Mouse (Mus musculus) embryo, embryonic 11 days (tissue): Measurements from ENCODE around the gene Ctsd.
"Not testable (repeated sequence)": the region's sequence is repeated elsewhere in the genome, so short reads cannot be mapped to it uniquely, and the experiment has no call there.

Experiments
- DNase-seq: peaks from one replicate; pipeline ENCODE4 v3.0.0-alpha.2; 2015

The Ctsd gene

GRCm38 (mm10) chr7:142373039-142373438, 14.8 kb downstream of the Ctsd start:
- DNase-seq: no peak

GRCm38 (mm10) chr7:142371768-142372661, 15.8 kb downstream of the Ctsd start:
- DNase-seq: peak; percentile 39

GRCm38 (mm10) chr7:142371398-142371767, 16.5 kb downstream of the Ctsd start:
- no peak for DNase-seq

GRCm38 (mm10) chr7:142370937-142371336, 16.9 kb downstream of the Ctsd start:
- no peak for DNase-seq

- no peak for DNase-seq
Measured at GRCm38 (mm10) chr7:142369820-142370219, 18.0 kb downstream of the Ctsd start.

GRCm38 (mm10) chr7:142368856-142369255, 19.0 kb downstream of the Ctsd start:
- DNase-seq: no peak

DNA sequence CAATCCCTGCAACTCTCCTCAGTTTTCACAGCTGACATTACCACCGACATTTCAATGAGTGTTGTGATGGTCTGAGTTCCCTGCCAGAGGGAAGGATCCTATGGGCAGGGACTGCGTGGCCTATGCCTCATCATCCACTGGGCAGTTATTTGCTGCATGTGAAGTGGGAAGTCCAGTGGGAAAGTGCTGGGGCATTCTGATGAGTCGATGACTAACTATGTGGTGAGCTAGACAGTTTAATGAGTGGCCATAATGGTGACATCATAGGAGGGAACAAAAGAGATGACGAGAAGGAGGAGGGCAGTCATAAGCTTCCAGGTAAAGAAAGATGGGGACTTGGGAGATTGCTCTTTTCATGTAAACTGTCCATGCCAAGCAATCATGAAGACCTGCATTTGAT, 24.7 kb downstream of the Ctsd start:
- no peak for DNase-seq

GRCm38 (mm10) chr7:142360743-142361142, 27.1 kb downstream of the Ctsd start:
- DNase-seq: no peak

- DNase-seq: no peak
Measured at GRCm38 (mm10) chr7:142359129-142359528, 28.7 kb downstream of the Ctsd start.

DNA sequence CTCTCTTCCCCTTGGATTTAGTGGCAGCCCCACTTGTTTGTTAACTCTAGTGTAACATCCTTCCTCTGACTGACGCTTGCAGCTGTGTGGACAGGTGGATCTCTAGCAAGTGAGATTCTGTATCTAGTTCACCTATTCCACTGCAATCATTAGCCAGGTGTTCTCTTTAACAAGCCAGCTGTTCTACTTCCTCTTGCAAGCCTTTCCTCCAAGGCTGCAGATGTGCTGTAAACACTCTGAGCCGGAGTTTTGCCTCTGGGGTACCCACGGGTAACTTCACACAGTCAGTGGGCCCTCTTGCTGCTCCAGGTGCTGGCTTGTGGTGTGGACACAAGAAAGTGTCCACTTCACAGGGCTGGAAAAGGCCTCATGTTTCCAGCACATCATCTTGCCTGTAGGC, 30.3 kb downstream of the Ctsd start:
- no peak for DNase-seq

DNA sequence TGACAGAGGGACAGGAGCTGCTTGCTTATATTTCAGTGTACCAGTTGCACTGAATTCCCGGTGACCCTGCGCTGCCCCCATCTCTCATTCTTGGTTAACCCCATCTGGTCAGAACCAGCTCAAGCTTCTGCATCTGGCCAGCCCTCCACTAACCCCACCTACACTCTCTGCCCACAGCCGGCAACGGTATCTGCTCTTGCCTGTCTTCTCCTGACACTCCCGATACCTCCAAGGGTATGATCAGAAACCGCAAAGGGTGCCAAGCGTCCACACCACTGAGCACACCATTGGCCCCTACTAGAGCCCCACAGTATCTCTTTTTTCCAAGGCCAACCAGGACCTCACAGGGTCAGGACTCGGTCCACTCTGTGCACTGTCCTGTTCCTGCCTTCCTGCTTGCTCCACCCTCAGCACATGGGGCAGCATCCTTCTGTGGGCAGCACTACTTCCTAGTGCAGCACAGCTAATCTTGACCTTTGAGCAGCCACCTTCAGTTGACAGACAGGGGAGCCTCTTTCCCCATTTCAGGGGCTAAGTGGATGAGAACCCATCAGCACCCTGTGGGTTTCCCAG, 33.1 kb downstream of the Ctsd start:
- DNase-seq: no peak

- DNase-seq: no peak
Measured at GRCm38 (mm10) chr7:142353854-142354253, 34.0 kb downstream of the Ctsd start.

- no peak for DNase-seq
Measured at GRCm38 (mm10) chr7:142351569-142351968, 36.3 kb downstream of the Ctsd start.

DNA sequence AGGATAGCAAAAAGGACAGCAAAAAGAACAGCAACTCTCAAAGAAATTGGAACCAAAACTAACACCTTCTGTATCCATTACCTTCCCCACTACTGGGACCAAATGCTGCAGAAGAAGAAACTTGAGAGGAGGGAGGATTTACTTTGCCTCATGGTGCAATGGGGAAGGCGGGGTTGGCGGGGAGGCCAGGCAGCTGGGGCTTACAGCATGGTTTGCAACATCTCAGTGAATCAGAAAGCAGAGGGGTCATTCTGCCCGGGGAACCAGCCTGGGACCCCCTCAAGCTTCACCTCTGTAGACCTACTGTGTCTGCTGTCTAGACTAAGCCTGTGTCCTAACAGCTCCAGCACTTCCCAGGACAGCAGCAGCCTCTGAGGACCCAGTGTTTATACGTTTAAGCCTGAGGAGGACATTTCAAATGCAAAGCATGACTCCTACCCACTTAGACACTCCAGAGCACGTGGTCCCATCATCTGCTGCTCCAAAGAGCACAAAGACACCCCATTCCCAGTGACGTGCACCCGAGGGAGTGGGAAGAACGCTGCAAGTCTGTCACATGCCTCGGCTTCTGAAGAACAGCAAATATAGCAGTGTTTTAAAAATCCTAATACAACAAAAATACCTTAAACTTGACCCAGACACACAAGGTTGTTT, 38.4 kb downstream of the Ctsd start:
- no peak for DNase-seq

DNA sequence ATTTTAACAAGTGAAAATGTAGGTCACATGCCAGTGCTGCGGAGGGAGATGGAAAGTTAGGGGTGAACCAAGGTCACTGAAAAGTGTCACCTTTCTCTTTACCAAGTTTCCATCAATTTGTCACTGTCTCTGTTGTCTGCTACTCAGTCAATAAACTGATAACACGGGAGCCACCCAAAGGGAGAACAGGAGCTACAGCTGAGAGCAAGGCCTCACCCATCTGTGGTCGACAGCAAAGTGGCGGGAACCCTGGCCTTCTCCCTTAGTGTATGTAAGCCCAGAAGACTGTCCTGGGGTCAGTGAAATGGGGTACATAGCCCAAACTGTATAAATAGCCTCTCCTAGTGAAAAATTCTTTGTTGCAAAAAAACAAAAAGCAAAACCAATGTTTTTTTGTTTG, 40.3 kb downstream of the Ctsd start:
- DNase-seq: no peak

DNA sequence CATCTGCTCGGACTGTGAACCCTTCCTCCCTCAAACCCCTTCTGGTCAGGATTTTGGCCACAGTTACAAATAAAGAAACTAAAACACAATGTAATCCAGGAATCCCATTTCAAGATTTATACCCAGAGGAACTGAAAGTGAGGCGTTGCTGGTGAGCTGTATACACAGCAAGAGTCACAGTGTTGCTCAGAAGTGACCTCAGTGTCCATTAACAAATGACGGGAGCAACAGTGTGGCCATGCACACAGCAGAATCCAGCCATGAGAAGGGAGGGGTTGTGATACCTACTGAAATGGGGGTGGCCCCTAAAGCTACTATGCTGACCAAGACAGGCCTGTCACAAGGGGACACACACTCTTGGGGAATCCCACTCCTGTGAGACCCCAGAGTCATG, 45.6 kb downstream of the Ctsd start:
- DNase-seq: no peak

GRCm38 (mm10) chr7:142341564-142342246, 46.1 kb downstream of the Ctsd start:
- DNase-seq: no peak

GRCm38 (mm10) chr7:142340269-142340970, 47.4 kb downstream of the Ctsd start:
- no peak for DNase-seq

DNA sequence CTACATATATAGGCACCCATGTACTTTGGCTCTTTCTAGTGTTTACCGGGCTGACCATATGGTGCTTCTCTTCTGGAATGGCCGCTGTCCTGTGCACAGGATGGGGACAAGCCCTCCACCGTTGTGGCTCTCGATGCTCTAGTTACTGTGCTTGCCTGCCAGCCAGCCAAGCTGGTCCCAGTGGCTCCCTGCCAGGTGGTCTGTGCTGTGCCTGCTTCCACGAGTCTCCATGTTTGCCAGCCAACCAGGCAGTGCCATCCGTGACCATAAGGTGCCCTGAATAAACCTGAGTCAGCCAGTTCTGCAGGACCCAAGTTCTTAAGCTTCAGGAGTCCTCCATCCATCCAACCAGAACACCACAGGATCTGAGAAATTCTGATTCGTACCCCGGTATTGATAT, 52.7 kb downstream of the Ctsd start:
- no peak for DNase-seq

DNA sequence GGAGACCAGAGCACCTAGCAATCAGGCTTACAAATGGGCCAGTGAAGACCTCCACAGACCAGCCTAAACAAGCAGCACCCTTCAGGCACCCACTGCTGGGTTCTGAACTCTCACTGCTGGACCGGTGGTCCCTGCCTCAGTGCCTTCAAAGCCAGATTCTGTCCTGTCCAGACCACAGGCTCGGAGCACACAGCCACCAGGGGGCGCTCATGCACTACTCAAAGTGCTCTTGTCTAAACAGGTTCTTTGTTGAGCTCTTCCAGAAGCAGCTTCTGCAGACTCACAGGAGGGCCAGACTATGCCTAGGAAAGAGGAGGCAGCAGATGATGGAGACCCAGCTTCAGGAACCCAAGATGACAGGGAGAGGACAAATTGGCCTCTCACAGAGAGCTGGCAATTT, 53.6 kb downstream of the Ctsd start:
- DNase-seq: peak; percentile 94

GRCm38 (mm10) chr7:142332741-142333140, 55.1 kb downstream of the Ctsd start:
- not testable (repeated sequence) for DNase-seq

DNA sequence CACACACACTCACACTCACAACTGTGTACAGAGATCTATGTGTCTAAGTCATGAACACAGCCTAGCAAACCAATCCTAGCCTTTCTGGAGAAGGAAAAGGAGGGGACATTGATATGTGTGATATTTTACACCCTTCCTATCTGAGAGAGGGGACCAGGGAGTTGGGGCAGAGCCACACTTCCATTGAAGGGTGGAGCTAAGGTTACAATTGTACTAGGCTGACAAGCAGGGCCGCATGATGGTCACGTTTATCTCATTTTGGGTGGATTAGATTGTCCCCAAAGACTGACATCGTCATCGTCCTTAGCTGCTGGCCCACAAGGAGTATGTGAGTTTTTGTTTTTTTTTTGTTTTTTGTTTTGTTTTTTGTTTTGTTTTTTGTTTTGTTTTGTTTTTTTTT, 56.6 kb downstream of the Ctsd start:
- no peak for DNase-seq

- DNase-seq: peak; percentile 53
Measured at GRCm38 (mm10) chr7:142330271-142330724, 57.5 kb downstream of the Ctsd start.
